Mouse (Mus musculus) cerebellum, adult 9-11 months (tissue): ENCODE results near the gene Lims1.

ENCODE experiments used
- DNase-seq: peaks from one replicate; pipeline ENCODE4 v3.0.0; 2022

The Lims1 gene

DNA sequence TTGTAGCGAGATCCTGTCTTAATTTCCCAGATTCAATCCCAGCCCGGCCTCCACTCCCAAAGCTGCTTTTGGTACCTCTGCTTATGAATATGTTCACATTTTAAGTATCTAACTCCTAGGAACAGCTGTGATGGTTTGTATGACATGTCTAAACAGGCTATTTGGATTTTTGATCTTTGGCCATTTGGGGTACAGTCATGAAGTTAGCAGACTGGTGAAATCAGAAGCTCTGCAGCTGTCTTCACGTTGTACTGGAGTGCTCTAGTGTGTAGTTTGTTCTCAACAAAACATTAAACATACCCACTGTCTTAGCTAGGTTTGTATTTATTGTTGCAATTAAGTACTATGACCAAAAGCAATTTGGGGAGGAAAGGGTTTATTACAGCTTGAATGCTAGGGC lies 63.7 kb downstream of the Lims1 start:
- no peak for DNase-seq

GRCm38 (mm10) chr10:58388648-58389047 lies 65.4 kb downstream of the Lims1 start:
- DNase-seq, result no peak

DNA sequence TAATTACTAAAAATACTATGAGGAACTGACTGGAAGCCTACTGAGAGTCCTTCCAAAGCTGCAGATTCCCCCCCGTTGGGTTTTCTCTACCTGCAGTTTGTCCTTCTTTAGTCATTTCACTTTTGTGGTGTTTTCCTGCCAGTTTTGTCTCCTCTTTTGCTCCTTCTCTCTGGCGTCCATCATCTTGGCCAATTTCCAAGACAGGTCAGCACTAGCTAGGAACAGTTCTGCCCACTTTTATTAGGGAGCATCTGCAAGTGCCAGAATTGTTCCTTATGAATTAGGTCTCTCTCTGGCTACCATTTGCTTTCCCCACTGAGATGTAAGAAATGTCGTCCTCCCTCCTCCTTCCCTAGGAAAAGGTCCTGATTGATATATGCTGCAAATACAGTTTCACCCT lies 65.9 kb downstream of the Lims1 start:
- peak; percentile 55 for DNase-seq

GRCm38 (mm10) chr10:58392435-58392834 lies 69.2 kb downstream of the Lims1 start:
- no peak for DNase-seq

GRCm38 (mm10) chr10:58393026-58394014 lies 70.1 kb downstream of the Lims1 start:
- DNase-seq, result no peak

DNA sequence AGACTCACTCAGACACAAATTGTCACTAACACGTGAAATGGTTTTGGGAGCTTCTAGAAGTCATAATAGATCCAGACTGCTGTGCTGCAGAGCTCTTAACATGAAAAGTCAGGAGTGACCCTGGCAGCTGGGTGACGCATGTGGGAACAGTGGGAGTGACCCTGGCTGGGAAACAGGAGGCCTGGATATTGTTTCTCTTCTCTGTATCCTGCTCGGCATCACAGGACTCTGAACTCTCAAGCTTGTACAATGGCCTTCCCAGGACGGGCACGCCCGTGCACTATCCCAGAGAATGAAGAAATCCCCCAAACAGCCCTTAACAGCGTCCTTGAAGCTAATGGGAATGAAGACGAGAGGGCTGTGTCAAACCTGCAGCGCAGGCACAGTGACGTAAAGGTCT lies 70.9 kb downstream of the Lims1 start:
- no peak for DNase-seq

DNA sequence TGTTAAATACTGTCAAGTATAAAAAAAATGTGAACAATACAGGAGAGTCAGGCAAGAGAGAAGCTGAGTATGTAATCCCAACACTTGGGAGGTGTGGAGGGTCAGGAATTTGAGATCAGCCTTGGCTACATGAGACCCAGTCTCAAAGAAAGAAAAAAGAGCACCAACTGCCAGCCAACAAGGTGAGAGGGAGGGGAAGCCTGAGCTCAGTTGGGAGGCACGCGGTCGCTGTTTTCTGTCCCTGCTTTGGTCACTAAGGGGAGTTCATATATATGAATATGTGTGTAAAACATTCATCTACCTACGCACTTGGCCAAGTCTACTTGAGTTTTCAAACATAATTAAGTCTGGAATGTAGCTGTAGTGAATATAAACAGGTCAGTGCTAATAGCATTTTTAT lies 72.0 kb downstream of the Lims1 start:
- no peak for DNase-seq

- no peak for DNase-seq
Measured at GRCm38 (mm10) chr10:58395723-58396122, 72.5 kb downstream of the Lims1 start.

DNA sequence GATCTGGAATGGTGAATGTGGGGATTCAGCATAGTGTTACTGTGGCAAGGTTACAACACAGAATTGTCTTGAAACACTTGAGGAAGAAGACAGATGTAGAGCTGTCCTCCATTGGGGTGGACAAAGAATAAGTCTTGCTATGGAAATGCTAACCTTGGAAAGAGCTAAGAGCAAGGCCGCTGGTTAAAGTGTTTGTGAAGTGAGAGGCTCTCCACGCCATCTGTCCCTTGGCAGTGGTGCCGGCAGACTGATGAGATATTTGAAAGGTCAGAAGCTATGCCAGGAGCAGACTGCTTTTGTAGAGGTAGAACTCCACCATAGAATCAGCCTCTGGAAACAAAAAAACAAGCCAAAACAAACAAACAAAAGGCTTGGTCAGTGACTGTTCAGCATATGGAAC lies 73.3 kb downstream of the Lims1 start:
- DNase-seq, result peak; percentile 81

DNA sequence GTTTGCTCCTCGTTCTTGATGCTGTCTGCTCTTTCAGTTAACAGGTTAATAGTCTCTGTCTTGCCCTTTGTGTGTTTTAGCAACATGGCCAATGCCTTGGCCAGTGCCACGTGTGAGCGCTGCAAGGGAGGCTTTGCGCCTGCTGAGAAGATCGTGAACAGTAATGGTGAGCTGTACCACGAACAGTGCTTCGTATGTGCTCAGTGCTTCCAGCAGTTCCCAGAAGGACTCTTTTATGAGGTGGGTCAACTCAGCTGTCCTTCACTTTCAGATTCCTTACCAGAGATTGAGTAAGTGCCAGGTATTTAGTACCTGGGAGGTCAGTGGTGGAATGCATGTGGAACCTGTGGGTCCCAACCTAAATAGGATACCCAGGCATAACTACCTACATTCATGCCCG lies 75.7 kb downstream of the Lims1 start:
- DNase-seq, result no peak

GRCm38 (mm10) chr10:58401838-58402237 lies 78.6 kb downstream of the Lims1 start:
- DNase-seq, result peak; percentile 60

- no peak for DNase-seq
Measured at GRCm38 (mm10) chr10:58404639-58405038, 81.4 kb downstream of the Lims1 start.

- DNase-seq, result no peak
Measured at GRCm38 (mm10) chr10:58405285-58405948, 82.2 kb downstream of the Lims1 start.

- no peak for DNase-seq
Measured at GRCm38 (mm10) chr10:58405949-58406305, 82.7 kb downstream of the Lims1 start.

DNA sequence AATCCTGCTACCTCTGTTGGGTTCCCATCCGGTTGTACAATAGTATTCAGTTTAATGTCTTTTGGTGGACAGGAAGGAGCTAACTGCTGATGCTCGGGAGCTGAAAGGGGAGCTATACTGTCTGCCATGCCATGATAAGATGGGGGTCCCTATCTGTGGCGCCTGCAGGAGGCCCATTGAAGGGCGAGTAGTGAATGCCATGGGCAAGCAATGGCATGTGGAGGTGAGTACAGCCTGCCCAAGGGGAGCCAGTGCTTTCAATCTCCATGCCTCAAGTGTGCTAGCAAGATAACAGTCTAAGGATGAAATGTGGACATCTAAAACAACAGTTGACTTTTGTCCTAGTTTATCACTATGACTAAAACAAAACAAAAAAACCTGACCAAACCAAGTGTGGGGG lies 89.1 kb downstream of the Lims1 start:
- DNase-seq, result no peak

DNA sequence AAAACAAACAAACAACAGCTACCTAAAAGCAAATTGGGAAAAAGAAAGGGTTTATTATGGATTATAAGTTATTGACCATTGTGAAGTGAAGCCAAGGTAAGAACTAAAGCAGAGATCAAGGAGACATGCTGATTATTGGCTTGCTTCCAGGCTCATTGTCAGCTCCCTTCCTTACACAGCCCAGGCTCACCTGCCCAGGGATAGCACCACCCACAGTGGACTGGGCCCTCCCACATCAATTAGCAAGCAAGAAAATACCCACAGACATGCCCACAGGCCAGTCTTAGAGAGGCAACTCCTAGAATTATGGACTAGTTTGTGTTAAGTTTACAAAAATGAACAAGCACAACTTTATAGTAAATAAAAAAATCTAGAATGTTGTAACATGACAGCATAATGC lies 89.6 kb downstream of the Lims1 start:
- no peak for DNase-seq

GRCm38 (mm10) chr10:58416702-58417101 lies 93.4 kb downstream of the Lims1 start:
- no peak for DNase-seq

DNA sequence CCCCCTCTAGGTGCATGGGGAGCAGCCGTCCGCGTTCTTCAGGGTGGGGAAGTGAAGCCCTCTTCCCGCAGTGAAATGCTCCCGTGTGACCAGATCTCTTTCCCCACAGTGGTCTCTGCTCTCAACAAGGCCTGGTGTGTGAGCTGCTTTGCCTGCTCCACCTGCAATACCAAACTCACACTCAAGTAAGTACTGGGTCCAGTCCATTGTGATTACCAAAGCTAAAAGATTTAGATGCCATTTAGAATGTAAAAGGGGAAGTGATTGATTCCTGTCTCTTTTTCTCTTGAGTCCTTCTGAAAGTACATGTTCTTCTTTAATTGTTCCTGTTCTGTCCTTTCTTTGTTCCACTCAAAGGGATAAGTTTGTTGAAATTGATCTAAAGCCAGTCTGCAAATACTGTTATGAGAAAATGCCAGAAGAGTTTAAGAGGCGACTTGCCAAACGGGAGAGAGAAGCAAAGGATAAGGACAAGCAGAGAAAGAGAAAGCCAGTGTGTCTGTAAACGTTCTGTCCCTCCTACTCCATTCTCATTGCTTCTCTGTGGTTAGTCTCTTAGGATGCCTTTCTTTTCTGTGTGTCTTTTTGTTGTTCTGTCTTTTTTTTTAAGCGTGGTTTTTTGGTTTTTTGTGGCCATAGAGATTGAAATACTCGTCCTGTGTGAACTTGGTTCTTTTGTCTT lies 95.2 kb downstream of the Lims1 start:
- DNase-seq, result no peak

GRCm38 (mm10) chr10:58427930-58428329 lies 104.7 kb downstream of the Lims1 start:
- DNase-seq, result no peak

- DNase-seq, result no peak
Measured at GRCm38 (mm10) chr10:58445850-58446249, 122.6 kb downstream of the Lims1 start.

- peak; percentile 99 for DNase-seq
Measured at GRCm38 (mm10) chr10:58446384-58447279, 123.4 kb downstream of the Lims1 start, which contains the start of gene Ranbp2. TSS of gene Ranbp2 (plus strand) at chr10:58446920.

- no peak for DNase-seq
Measured at GRCm38 (mm10) chr10:58447280-58447781, 124.1 kb downstream of the Lims1 start.
